Comparison of ENCODE assay signal across 28 mouse cellular contexts in the genomic region with DNA sequence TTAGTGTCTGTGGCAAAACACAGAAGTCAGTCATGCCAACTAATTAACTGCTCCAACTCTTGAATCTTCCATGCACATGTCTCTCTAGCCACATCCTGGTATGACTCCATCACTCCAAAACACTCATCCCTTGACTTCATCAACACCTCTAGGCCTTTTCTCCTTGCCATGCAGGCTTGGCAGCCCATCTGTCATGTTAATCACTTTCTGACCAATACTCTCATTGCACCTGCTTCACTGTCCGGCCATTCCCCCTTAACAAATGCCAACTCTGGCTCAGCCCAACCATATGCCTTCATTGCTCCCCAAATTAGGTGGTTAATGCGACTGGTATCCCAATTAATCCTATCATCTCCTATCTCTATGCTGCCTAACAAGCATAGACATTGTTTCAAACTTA. TPM values are rescaled to one million over a fixed set of nuclear protein-coding genes. Genes with fewer than 3 reads are reported as not detected.
A peak's percentile ranks its signal among the peaks of the same experiment; 100 is the strongest.
DNase-seq lines count a peak whose midpoint lies in the region; ATAC-seq and TF ChIP-seq lines count a peak whose summit lies in the region.
"Had no signal": no experiment of that assay in that cellular context is flagged by ENCODE, and none has a peak within 500 bp of the region (broad histone marks: within the 10 kb centered on the region; RNA-seq: fewer than 3 reads in every experiment).

No protein-coding gene starts in this region.

- H3K4me3 ChIP-seq in left cerebral cortex, adult 2 months, result no peak overlapping the region
- H3K4me3 ChIP-seq: forebrain, embryonic 15.5 days; heart, embryonic 12.5 days; neural tube, embryonic 12.5 days had no signal

- no peak for TF ChIP-seq CTCF in left cerebral cortex, adult 2 months (IDR thresholded peaks at IDR 0.05)

- no peak for ATAC-seq in frontal cortex, adult (ENCODE audit: low TSS enrichment)
- ATAC-seq: activated CD4-positive, CD25-positive, alpha-beta regulatory T cell, adult 4 months; forebrain, embryonic 15.5 days had no signal

- DNase-seq in left cerebral cortex, postnatal 4 days, result peak; percentile 31
- DNase-seq in left cerebral cortex, adult 2 months (ENCODE audit: extremely low spot score in 1 of 2, low spot score in 2 of 2), result no peak
- peak; percentile 37 for DNase-seq in cerebellum, adult 11 months
- peak; percentile 73 for DNase-seq in cerebellum, adult 9-11 months
- DNase-seq in spleen, postnatal 4 days (ENCODE audit: low spot score in 2 of 2), result no peak
- no peak for DNase-seq in adrenal gland, postnatal 14 days
- DNase-seq: adrenal gland, adult 8-10 months; B cell, adult 2 months; embryo, embryonic 11 days; gastrocnemius, postnatal 10 days; heart, adult 18-20 months; heart, postnatal 10 days; kidney, adult 18-20 months; kidney, postnatal 4 days; lung, postnatal 4 days; midbrain, embryonic 14.5 days; right cerebral cortex, adult 18-20 months; right cerebral cortex, postnatal 4 days; thymus, adult 2 months had no signal

- no peak overlapping the region for H3K27ac ChIP-seq in left cerebral cortex, adult 2 months
- H3K27ac ChIP-seq: forebrain, embryonic 15.5 days; neural tube, embryonic 12.5 days; stomach, postnatal 0 days had no signal

- intact Hi-C loops in left cerebral cortex, postnatal 4 days (cut with DNase I), result no loop called here
- intact Hi-C loops in left cerebral cortex, adult 2 months (cut with DNase I), result no loop called here

RNA-seq across cellular contexts. Expression of a gene that starts 7.5 kb away (rescaled TPM):
- total RNA-seq in left cerebral cortex, postnatal 4 days (2021), result 10 to 100 TPM; 68.2 to 68.4 TPM
- total RNA-seq in left cerebral cortex, adult 2 months (2021), result 10 to 100 TPM; 67.8 to 81.4 TPM
- 87.8 and 103 TPM in 2 replicates for total RNA-seq in adrenal gland, postnatal 14 days (2021)

RNA-seq across cellular contexts. Expression of a gene that starts 15.2 kb away (rescaled TPM):
- under 1 TPM; 0.16 to 0.36 TPM for total RNA-seq in left cerebral cortex, postnatal 4 days (2021)
- 1 to 10 TPM in 1 of 2 experiments, under 1 TPM in 1; 0.65 to 1.8 TPM for total RNA-seq in left cerebral cortex, adult 2 months (2021)
- 36.2 and 42.1 TPM in 2 replicates for total RNA-seq in adrenal gland, postnatal 14 days (2021)
- total RNA-seq: megakaryocyte-erythroid progenitor cell, adult 5-6 weeks had no signal

RNA-seq across cellular contexts. Expression of a gene that starts 46.9 kb away (rescaled TPM):
- under 1 TPM; 0.20 to 0.26 TPM for total RNA-seq in left cerebral cortex, postnatal 4 days (2021)
- total RNA-seq in left cerebral cortex, adult 2 months (2021), result under 1 TPM; 0.45 to 0.49 TPM
- total RNA-seq in adrenal gland, postnatal 14 days (2021), result 0.15 and 0.23 TPM in 2 replicates
- total RNA-seq: adrenal gland, adult 8-10 months; CH12.LX; liver, adult 2 months; megakaryocyte-erythroid progenitor cell, adult 5-6 weeks had no signal

Comparison
In these comparisons a context has a peak if more than half of its experiments do, and no peak if none do; other contexts are left out.
1. DNase-seq: peak in left cerebral cortex, postnatal 4 days (single experiment), cerebellum, adult 11 months (single experiment) and cerebellum, adult 9-11 months (single experiment); none in left cerebral cortex, adult 2 months (0 of 2), spleen, postnatal 4 days (0 of 2) and adrenal gland, postnatal 14 days (single experiment).
2. RNA of a gene that starts 15.2 kb away (total RNA-seq): 36.2 to 42.1 TPM in adrenal gland, postnatal 14 days; 0.65 to 1.8 TPM in left cerebral cortex, adult 2 months and 0.16 to 0.36 TPM in left cerebral cortex, postnatal 4 days; every median in the first group is over 10 times any median in the second.